Mouse (Mus musculus): Measurements from ENCODE around the gene G6pdx. TPM values are rescaled to one million over a fixed set of nuclear protein-coding genes. Genes with fewer than 3 reads are reported as not detected.

G6pdx gene
- total RNA-seq (2015; ENCODE audit: low replicate concordance), result 63.7 and 64.9 TPM in 2 replicates
- 38.5 and 45.2 TPM in 2 replicates for total RNA-seq (2017; ENCODE audit: low replicate concordance)

GRCm38 (mm10) chrX:74428826-74429276, at the start of gene G6pdx:
TSS of gene G6pdx (minus strand) at chrX:74429194.
- peak; percentile 75 for ATAC-seq (replicated peaks; ENCODE audit: low FRiP score, poor library complexity, severe bottlenecking)

- no peak for ATAC-seq (replicated peaks; ENCODE audit: low FRiP score, poor library complexity, severe bottlenecking)
Observed at GRCm38 (mm10) chrX:74452773-74453172, 23.8 kb upstream of the G6pdx start.

- ATAC-seq (replicated peaks; ENCODE audit: low FRiP score, poor library complexity, severe bottlenecking), result no peak
Observed at GRCm38 (mm10) chrX:74451157-74451912, 22.3 kb upstream of the G6pdx start.

- ATAC-seq (replicated peaks; ENCODE audit: low FRiP score, poor library complexity, severe bottlenecking), result peak; percentile 75
Observed at GRCm38 (mm10) chrX:74429290-74429821, 362 bp upstream of the G6pdx start.

- peak; percentile 12; the same call in 1 of the 2 replicates for ATAC-seq (replicated peaks; ENCODE audit: low FRiP score, poor library complexity, severe bottlenecking)
Observed at GRCm38 (mm10) chrX:74428146-74428825, 708 bp downstream of the G6pdx start.

GRCm38 (mm10) chrX:74427116-74427515, 1.9 kb downstream of the G6pdx start:
- no peak for ATAC-seq (replicated peaks; ENCODE audit: low FRiP score, poor library complexity, severe bottlenecking)

GRCm38 (mm10) chrX:74426256-74426655, 2.7 kb downstream of the G6pdx start:
- no peak for ATAC-seq (replicated peaks; ENCODE audit: low FRiP score, poor library complexity, severe bottlenecking)

GRCm38 (mm10) chrX:74425195-74425594, 3.8 kb downstream of the G6pdx start:
- ATAC-seq (replicated peaks; ENCODE audit: low FRiP score, poor library complexity, severe bottlenecking), result peak; percentile 57

GRCm38 (mm10) chrX:74424443-74424842, 4.6 kb downstream of the G6pdx start:
- no peak for ATAC-seq (replicated peaks; ENCODE audit: low FRiP score, poor library complexity, severe bottlenecking)

GRCm38 (mm10) chrX:74413377-74413776, 15.6 kb downstream of the G6pdx start:
- ATAC-seq (replicated peaks; ENCODE audit: low FRiP score, poor library complexity, severe bottlenecking), result peak; percentile 85

GRCm38 (mm10) chrX:74408340-74408739, 20.7 kb downstream of the G6pdx start:
- no peak for ATAC-seq (replicated peaks; ENCODE audit: low FRiP score, poor library complexity, severe bottlenecking)

GRCm38 (mm10) chrX:74400136-74400535, 28.9 kb downstream of the G6pdx start:
- ATAC-seq (replicated peaks; ENCODE audit: low FRiP score, poor library complexity, severe bottlenecking), result no peak

- peak; percentile 100 for ATAC-seq (replicated peaks; ENCODE audit: low FRiP score, poor library complexity, severe bottlenecking)
Observed at GRCm38 (mm10) chrX:74392535-74393443, 36.2 kb downstream of the G6pdx start, which contains the start of the genes Fam3a and Ikbkg. TSS of gene Fam3a (minus strand) at chrX:74393272. TSS of gene Ikbkg (plus strand) at chrX:74393290.

GRCm38 (mm10) chrX:74388153-74388552, 40.8 kb downstream of the G6pdx start:
- ATAC-seq (replicated peaks; ENCODE audit: low FRiP score, poor library complexity, severe bottlenecking), result no peak

GRCm38 (mm10) chrX:74384451-74384850, 44.5 kb downstream of the G6pdx start:
- ATAC-seq (replicated peaks; ENCODE audit: low FRiP score, poor library complexity, severe bottlenecking), result peak; percentile 88

GRCm38 (mm10) chrX:74372888-74373549, 56.0 kb downstream of the G6pdx start, which contains the start of the genes Ubl4a and Slc10a3:
TSS of gene Ubl4a (minus strand) at chrX:74373218.
TSS of gene Slc10a3 (minus strand) at chrX:74373349.
- peak; percentile 96 for ATAC-seq (replicated peaks; ENCODE audit: low FRiP score, poor library complexity, severe bottlenecking)

- ATAC-seq (replicated peaks; ENCODE audit: low FRiP score, poor library complexity, severe bottlenecking), result peak; percentile 80
Observed at GRCm38 (mm10) chrX:74368209-74368909, 60.6 kb downstream of the G6pdx start.

- ATAC-seq (replicated peaks; ENCODE audit: low FRiP score, poor library complexity, severe bottlenecking), result no peak
Observed at GRCm38 (mm10) chrX:74367512-74367911, 61.5 kb downstream of the G6pdx start.

Data from erythroid progenitor cell, adult 5-6 weeks (primary cell).